Mouse (Mus musculus): Measurements from ENCODE around the gene Nup210l.

GRCm38 (mm10) chr3:90072294-90072693 lies 31.6 kb upstream of the Nup210l start, which contains the start of gene Tpm3:
- TF ChIP-seq POLR2A (IDR thresholded peaks at IDR 0.05; ENCODE audit: low read depth, low read length) (no peak), CTCF (IDR thresholded peaks at IDR 0.05; ENCODE audit: extremely low read depth, insufficient read depth, insufficient read length, insufficient replicate concordance) (no peak)

Data from spleen, adult 2 months (tissue).